Mouse (Mus musculus) lung, adult 2 months (tissue): Measurements from ENCODE around the gene Nr5a2. TPM values are rescaled to one million over a fixed set of nuclear protein-coding genes. Genes with fewer than 3 reads are reported as not detected.

Source experiments
- DNase-seq: peaks from one replicate; pipeline ENCODE4 v3.0.0; 2022
- H3K4me1 ChIP-seq: fragments of 200-500 bp; 2 replicates; pipeline ENCODE4 v1.6.1; 2011; ENCODE audit warnings: low read length; ENCODE audit not compliant: control insufficient read depth, insufficient read depth
- H3K4me3 ChIP-seq: fragments of 200-500 bp; replicated peaks from 2 replicates; pipeline ENCODE3; 2011; ENCODE audit warnings: low read depth, mild to moderate bottlenecking, control low read depth, low read length; ENCODE audit errors: extremely low read depth
- CTCF ChIP-seq: fragments of 200-500 bp; IDR thresholded peaks from 2 replicates; pipeline ENCODE4 v1.5.1; 2011; ENCODE audit warnings: mild to moderate bottlenecking, low read length, control low read depth; ENCODE audit not compliant: insufficient read depth
- POLR2A ChIP-seq: fragments of 200-500 bp; IDR thresholded peaks from 2 replicates; pipeline ENCODE4 v1.6.1; 2011; ENCODE audit warnings: low read depth, mild to moderate bottlenecking, control low read depth, low read length, borderline replicate concordance; ENCODE audit errors: extremely low read depth
- WGBS: fragments of 180-500 bp; shearing (Covaris S2); methylation state at CpG from one replicate; pipeline ENCODE4 v1.1.7; 2018; 5-methylcytosine and 5-hydroxymethylcytosine counted together
- polyA plus RNA-seq: library from polyadenylated mRNA; depleted of rRNA; stranded (reverse); fragments of >200 nt; gene quantifications from 2 replicates; pipeline ENCODE4 v1.2.3, GENCODE M21; 2012; rRNA removed

Nr5a2 gene
- polyA plus RNA-seq = 0.19 and 0.37 TPM in 2 replicates

DNA sequence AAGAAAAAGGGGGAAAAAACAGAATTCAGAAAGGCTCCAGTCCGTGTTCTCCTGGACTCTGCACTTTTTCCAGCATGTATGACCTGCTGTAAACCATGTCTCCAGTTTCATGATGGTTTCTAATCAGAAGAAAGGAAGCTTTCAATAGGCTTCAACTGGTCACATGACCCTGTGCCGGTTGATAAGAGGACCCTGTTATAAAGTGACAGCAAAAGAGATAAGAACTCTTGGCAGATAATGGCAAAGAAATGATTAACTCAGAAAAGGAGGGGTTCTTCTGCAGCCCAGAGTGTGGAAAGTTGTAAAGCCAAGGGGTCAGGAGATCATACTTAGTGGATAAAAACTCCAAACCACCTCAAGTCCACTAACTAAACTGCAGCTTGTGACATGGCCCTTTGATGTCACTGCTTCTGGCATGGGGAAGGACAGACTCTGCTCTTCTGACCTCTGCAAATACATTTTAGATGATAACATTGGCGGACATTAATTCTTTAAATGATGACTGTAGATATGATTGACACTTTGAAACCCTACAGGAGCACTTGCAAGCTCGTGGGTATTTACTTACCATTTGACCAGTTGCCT lies at the start of gene Nr5a2:
Gene Nr5a2, minus strand, starts transcription at position 21 of the 585 bp plus-strand sequence.
- H3K4me3 ChIP-seq = no peak within 1 kb of the TSS
- no peaks in the 10 kb centered on the region for H3K4me1 ChIP-seq
- no peak for TF ChIP-seq POLR2A
- TF ChIP-seq CTCF = no peak
- WGBS = 39% methylated on average over 4 of the region's 4 CpGs
- DNase-seq = no peak

DNA sequence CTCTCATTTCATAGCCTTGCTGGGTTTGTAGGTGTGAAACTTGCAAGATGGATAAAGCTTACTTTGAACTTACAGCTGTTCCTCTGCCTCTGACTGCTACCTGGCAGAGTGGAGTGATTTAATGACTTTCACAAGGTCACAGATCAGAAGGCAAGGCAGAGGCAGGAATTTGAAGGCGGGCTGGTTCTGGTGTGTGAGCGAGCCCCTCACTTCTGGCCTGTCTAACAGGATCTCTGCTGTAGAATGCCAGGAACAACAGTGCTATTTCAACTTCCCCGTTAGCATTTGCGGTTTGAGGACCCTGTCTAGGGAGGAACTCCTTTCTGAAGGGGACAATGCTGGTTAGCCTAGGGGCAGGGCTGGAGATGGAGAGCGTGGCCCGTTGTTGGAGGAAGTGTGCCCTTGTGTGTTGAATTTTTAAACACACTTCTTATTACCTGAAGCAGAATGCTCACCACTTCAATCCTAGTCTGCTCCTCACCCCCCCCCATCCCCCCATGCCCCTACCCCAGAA lies 48.5 kb upstream of the Nr5a2 start:
- WGBS = 45% methylated on average over 6 of the region's 6 CpGs
- no peak for DNase-seq
- no peak overlapping the region for H3K4me3 ChIP-seq
- no peaks in the 10 kb centered on the region for H3K4me1 ChIP-seq
- TF ChIP-seq CTCF = no peak
- no peak for TF ChIP-seq POLR2A

DNA sequence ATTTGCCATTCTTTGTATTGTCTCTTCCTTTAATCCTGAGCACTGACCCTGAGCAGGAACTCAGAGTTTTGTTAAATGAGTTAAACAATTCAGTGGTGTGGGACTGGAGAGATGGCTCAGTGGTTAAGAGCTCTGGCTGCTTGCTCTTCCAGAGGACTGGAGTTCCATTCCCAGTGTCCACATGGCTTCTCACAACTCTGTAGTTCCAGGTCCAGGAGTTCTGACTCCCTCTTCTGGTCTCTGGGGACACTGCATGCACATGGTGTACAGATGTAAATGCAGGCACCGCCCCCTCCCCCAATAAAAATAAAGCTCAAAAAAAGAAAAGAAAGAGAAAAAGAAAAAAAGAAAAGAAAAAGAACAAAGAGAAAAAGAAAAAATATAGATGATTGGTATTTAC lies 43.6 kb upstream of the Nr5a2 start:
- DNase-seq = no peak
- no peaks in the 10 kb centered on the region for H3K4me1 ChIP-seq
- 87% methylated on average over 1 of the region's 1 CpGs for WGBS
- TF ChIP-seq CTCF = no peak
- no peak for TF ChIP-seq POLR2A
- no peak overlapping the region for H3K4me3 ChIP-seq

DNA sequence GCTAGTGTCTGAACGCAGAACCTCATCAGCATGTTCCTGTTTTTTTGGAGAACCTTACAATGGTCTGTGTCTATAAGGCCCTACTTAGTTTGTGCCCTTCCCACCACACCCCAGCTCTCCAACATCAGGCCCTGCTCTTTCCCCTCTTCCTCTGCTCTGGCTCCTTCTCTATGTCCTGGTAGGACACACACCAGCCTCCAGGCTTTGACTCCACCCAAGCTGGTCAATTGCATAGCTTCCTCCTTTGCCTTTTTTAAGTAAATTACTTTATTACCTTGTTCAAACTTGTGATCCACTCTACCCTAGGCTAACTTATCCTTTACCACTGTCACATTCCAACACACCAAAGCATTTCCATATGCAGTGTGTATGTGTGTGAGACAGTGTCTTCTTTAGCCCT lies 42.9 kb upstream of the Nr5a2 start:
- WGBS = 88% methylated on average over 1 of the region's 1 CpGs
- no peak for TF ChIP-seq CTCF
- TF ChIP-seq POLR2A = no peak
- no peaks in the 10 kb centered on the region for H3K4me1 ChIP-seq
- no peak overlapping the region for H3K4me3 ChIP-seq
- no peak for DNase-seq

DNA sequence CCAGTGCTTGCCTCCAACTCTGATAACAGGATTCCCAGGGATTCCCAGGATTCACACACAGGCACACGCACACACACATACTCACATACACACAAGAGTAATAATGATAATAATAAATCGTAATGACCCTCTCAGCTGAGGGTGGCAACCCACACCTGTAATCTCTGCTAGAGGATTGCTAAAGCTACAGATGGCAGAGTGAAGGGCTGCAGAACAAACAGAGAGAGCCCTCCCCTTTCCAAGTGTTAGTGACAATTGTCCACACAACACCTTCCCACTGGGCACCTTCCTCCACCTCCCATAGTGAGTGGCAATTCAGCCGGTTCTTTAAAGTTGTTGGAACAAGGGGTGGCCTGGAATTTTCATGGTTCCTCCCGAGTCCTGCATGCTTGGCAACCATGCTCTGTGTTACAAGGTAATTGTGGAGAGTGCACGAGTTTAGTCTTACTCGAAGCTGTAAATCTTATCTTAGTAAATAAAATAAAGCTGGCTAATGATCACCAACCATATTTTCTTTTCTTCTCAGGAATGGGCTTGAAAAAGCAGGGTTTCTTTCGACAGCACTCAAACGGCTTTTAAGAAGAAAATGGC lies 31.6 kb upstream of the Nr5a2 start:
- TF ChIP-seq POLR2A (no peak), CTCF (no peak)
- WGBS = 65% methylated on average over 8 of the region's 8 CpGs
- no peak for DNase-seq
- H3K4me1 ChIP-seq = no peaks in the 10 kb centered on the region
- no peak overlapping the region for H3K4me3 ChIP-seq

DNA sequence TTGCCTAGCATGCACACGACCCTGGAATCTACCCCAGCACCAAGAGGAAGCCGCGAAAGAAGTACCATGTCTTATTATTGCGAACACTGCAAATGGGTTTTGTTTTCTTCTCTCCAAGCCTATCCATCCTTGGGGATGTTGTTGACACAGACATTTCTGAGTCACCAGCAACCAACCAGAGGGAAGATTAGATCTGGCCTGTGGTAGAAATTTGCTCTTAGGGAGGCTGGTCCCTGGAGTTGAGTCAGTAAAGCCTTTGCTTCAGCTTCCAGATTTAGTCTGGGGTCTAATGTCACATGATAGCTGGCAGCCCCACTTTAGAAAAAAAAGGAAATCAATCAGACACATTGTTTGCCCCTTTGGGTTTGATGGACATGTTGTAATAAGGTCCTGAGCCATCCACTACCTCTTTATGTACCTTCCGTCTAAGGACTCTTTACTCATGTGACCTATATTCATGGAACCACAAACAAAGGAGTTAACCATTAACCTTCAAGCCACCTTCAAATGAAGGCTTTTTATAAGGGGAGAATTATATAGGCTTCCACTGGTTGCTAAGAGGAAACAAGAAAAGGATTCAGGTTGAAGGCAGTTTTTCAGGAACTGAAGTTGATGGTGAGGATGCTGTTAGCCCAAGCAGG lies 20.1 kb upstream of the Nr5a2 start:
- H3K4me1 ChIP-seq = no peaks in the 10 kb centered on the region
- TF ChIP-seq POLR2A = no peak
- no peak for TF ChIP-seq CTCF
- H3K4me3 ChIP-seq = no peak overlapping the region
- DNase-seq = no peak
- WGBS = 71% methylated on average over 5 of the region's 5 CpGs

DNA sequence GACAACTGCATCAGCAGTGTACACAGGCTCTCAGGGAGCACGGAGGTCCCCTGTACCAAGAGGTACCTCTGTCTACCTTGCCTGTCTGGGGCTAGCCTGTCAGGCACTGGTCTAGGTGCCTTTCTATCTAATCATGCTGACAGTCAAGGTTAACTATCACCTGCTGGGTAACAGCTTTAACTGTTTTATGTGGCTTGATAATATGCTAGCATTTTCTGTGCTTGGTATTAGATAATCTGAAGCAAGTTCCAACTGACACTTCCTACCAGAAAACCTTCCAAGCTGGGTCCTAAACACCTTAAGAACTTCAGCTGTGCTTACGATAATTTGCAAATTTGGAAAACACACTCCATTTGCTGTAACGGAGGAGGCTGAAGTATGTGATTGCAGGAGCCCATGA lies 17.6 kb upstream of the Nr5a2 start:
- 76% methylated on average over 3 of the region's 3 CpGs for WGBS
- no peak for TF ChIP-seq CTCF
- no peak for TF ChIP-seq POLR2A

DNA sequence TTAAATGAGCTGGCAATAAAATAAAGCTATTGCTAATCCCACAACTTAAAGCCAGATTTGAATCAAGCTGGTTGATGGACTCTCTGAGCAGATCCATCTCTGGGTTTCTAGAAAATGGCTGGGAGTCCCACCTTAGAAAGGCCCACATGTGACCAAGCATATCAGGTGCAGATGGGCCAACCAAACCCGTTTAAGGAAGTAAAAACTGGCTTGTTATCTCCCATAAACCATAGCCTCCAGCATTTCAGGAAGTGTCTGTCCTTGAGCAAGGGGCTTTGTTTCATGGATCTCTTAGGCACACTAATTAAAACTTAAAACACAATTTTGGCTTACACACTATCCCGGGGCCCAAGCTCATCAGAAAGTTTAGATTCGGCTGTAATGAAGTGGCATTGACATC lies 13.8 kb upstream of the Nr5a2 start:
- no peaks in the 10 kb centered on the region for H3K4me1 ChIP-seq
- no peak for DNase-seq
- H3K4me3 ChIP-seq = no peak overlapping the region
- WGBS = 65% methylated on average over 3 of the region's 3 CpGs
- TF ChIP-seq POLR2A = no peak
- no peak for TF ChIP-seq CTCF

More for the DNA sequence above, 17.6 kb upstream of the Nr5a2 start:
- H3K4me3 ChIP-seq = no peak overlapping the region
- no peak for DNase-seq
- H3K4me1 ChIP-seq = no peaks in the 10 kb centered on the region

DNA sequence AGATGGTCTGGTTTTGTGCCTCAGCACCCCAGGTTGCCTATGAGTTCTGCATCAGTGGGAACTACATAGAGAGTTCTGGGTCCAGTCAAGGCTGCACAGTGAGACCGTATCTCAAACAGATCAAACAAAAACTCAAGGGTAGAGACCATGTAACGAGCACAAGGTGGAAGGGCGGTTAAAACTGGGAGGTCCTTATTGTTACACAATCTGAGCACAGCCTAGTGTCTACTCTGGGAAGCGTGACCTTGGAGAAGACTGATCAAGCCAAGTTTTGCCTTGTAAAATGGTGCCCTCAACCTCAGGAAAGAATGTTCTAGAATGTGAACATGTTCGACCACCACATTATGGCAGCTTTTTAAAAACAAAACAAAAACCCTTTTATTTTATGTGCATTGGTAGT lies 12.8 kb upstream of the Nr5a2 start:
- DNase-seq = no peak
- WGBS = 89% methylated on average over 5 of the region's 5 CpGs
- TF ChIP-seq CTCF (no peak), POLR2A (no peak)
- no peaks in the 10 kb centered on the region for H3K4me1 ChIP-seq
- H3K4me3 ChIP-seq = no peak overlapping the region

DNA sequence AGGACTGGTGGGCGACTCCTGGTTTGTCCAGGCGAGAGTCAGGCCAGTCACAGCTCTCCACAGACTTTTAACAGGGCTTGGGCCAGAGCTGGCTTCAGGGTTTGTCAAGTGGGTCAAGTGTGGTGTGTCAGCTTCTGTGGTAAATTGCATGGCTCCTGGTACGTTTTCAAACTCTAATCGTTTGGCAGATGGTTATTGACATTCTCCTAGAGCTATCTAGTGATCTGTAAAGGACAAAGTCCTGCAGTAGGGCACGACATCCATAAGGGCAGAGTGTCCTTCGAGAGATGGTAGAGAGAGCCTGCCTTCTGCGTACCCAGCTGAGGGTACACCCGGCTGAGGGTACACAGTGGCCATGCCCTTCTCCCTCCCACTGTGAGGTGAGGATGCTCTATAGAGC lies 10.7 kb upstream of the Nr5a2 start:
- 86% methylated on average over 8 of the region's 8 CpGs for WGBS
- no peak for DNase-seq
- TF ChIP-seq CTCF (no peak), POLR2A (no peak)
- H3K4me1 ChIP-seq = no peaks in the 10 kb centered on the region
- no peak overlapping the region for H3K4me3 ChIP-seq
